Mouse (Mus musculus) kidney, postnatal 0 days (tissue): ENCODE results near the gene Gpr22. TPM values are rescaled to one million over a fixed set of nuclear protein-coding genes. Genes with fewer than 3 reads are reported as not detected.

Experiments
- ATAC-seq: fragments of 200-750 bp; cut with Nextera tagmentation; replicated peaks from 2 replicates; pipeline ENCODE4 v1.8.0; 2017; ENCODE audit warnings: low read depth, moderate number of reproducible peaks, moderate TSS enrichment, moderate library complexity; ENCODE audit not compliant: low FRiP score
- DNase-seq: peaks from one replicate; pipeline ENCODE4 v3.0.0-alpha.2; 2016; ENCODE audit warnings: low spot score
- H3K27ac ChIP-seq: fragments of 300-500 bp; sonication (generic); 2 replicates; pipeline ENCODE4 v1.5.1; 2014; ENCODE audit warnings: mild to moderate bottlenecking
- H3K27me3 ChIP-seq: fragments of 300-500 bp; sonication (generic); 2 replicates; pipeline ENCODE4 v1.6.1; 2014; ENCODE audit warnings: low read length, mixed read lengths; ENCODE audit not compliant: insufficient read depth
- H3K36me3 ChIP-seq: fragments of 300-500 bp; sonication (generic); 2 replicates; pipeline ENCODE4 v1.6.1; 2014; ENCODE audit warnings: low read length, mixed read lengths; ENCODE audit not compliant: insufficient read depth
- H3K4me1 ChIP-seq: fragments of 300-500 bp; sonication (generic); replicated peaks from 2 replicates; pipeline ENCODE4 v1.6.1; 2014; ENCODE audit warnings: antibody characterized with exemption, low read length, mixed read lengths; ENCODE audit not compliant: insufficient read depth
- H3K4me2 ChIP-seq: fragments of 300-500 bp; sonication (generic); 2 replicates; pipeline ENCODE4 v1.6.1; 2014; ENCODE audit warnings: mild to moderate bottlenecking, low read length, moderate library complexity, mixed read lengths
- H3K4me3 ChIP-seq: fragments of 300-500 bp; sonication (generic); replicated peaks from 2 replicates; pipeline ENCODE4 v1.5.1; 2014; ENCODE audit warnings: low read depth, low read length
- H3K9ac ChIP-seq: fragments of 300-500 bp; sonication (generic); 2 replicates; pipeline ENCODE4 v1.6.1; 2014; ENCODE audit warnings: low read depth, low read length
- H3K9me3 ChIP-seq: fragments of 300-500 bp; sonication (generic); replicated peaks from 2 replicates; pipeline ENCODE4 v1.6.1; 2016; ENCODE audit warnings: low read length, inconsistent platforms, mixed read lengths
- CTCF ChIP-seq: IDR thresholded peaks from 2 replicates; pipeline ENCODE4 v1.5.1; 2016; ENCODE audit warnings: antibody characterized with exemption, low read depth, mild to moderate bottlenecking, moderate library complexity
- WGBS: fragments of 180-500 bp; shearing (Covaris S2); extraction: QIAGEN DNeasy Blood & Tissue Kit; methylation state at CpG from one replicate; pipeline ENCODE4 v1.1.7; 2014; 5-methylcytosine and 5-hydroxymethylcytosine counted together
- polyA plus RNA-seq: library from polyadenylated mRNA; unstranded; fragments of >200 nt; fragmentation: Nextera tagmentation; extraction: Ambion mirVana; gene quantifications from 2 replicates; pipeline ENCODE4 v1.2.1, GENCODE M21; 2015

Gpr22 gene
- polyA plus RNA-seq, 1 experiment from 2014 or later: 0.25 TPM

GRCm38 (mm10) chr12:31712233-31712632 lies 1.5 kb downstream of the Gpr22 start:
- Histone ChIP-seq H3K27me3 (no peaks in the 10 kb centered on the region), H3K36me3 (no peaks in the 10 kb centered on the region), H3K27ac (no peak overlapping the region), H3K4me3 (no peak overlapping the region), H3K9ac (no peak overlapping the region), H3K9me3 (no peaks in the 10 kb centered on the region), H3K4me2 (no peak overlapping the region), H3K4me1 (no peaks in the 10 kb centered on the region)
- no peak for ATAC-seq
- WGBS: 47% methylated on average over 5 of the region's 5 CpGs
- peak; percentile 8 for DNase-seq
- TF ChIP-seq CTCF: no peak

DNA sequence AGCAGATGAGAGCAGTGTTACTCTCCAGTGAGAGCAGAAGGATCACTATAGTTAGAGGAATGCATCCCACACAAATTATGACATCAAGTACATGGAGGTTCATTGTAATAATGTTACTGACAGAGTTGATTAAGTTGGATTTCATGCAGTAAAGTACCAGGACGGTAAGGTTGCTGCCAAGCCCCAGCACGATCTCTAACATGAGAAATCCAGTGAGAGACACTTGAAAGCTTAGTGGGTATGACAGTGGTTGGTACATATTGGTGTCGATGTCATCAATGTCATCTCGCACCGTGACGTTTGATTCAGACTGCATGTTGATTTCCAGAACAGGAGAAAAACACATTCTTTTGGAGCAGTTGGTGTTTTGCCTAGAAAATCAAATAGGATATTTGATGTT lies 4.1 kb downstream of the Gpr22 start:
- Histone ChIP-seq H3K27ac (no peak overlapping the region), H3K36me3 (no peaks in the 10 kb centered on the region), H3K27me3 (no peaks in the 10 kb centered on the region), H3K9ac (no peak overlapping the region), H3K9me3 (no peaks in the 10 kb centered on the region), H3K4me1 (no peaks in the 10 kb centered on the region), H3K4me2 (no peak overlapping the region), H3K4me3 (no peak overlapping the region)
- WGBS: 94% methylated on average over 6 of the region's 6 CpGs
- ATAC-seq (no peak), DNase-seq (no peak)
- TF ChIP-seq CTCF: no peak

DNA sequence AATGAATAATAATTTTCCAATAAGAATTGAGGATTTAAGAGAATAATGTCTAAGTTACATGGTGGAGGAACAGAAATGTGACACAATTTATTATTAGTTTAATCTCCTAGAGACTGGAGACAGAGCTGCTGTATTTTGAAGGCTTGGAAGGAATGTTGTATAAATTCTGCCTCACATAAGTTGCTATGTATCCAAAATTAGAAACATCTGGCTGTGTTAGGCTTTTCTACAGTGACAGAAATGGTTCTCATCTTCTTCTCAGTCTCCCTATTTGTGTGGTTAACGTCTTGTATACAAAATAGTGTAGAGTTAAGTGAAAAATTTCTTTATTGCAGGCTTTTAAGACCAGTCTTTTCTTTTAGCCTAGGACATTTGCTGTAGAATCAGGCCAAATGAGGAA lies 6.2 kb downstream of the Gpr22 start:
- H3K36me3 ChIP-seq: no peaks in the 10 kb centered on the region
- H3K27ac ChIP-seq: no peak overlapping the region
- no peaks in the 10 kb centered on the region for H3K4me1 ChIP-seq
- H3K9me3 ChIP-seq: no peaks in the 10 kb centered on the region
- no peak for TF ChIP-seq CTCF
- H3K4me2 ChIP-seq: no peak overlapping the region
- ATAC-seq (no peak), DNase-seq (no peak)
- no peak overlapping the region for H3K9ac ChIP-seq
- 73% methylated on average over 1 of the region's 1 CpGs for whole genome bisulfite sequencing
- no peaks in the 10 kb centered on the region for H3K27me3 ChIP-seq
- H3K4me3 ChIP-seq: no peak overlapping the region

DNA sequence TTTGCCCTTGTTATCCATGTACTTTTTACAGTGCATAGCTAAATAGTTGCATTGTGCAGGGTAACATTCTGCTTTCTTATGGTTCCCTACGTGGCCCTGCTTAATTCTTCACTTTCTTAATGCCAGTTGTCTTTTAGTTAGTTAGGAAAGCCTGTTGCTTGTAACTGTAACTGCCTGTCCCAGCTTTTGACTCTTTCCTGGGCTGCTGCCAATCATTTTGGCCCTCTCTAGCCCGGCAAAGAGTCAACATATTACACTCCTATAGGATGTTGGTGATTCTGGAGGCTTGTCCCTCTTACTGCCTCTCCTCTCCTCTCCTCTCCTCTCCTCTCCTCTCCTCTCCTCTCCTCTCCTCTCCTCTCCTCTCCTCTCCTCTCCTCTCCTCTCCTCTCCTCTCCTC lies 7.6 kb downstream of the Gpr22 start:
- no peak for TF ChIP-seq CTCF
- 60% methylated on average over 2 of the region's 2 CpGs for WGBS
- Histone ChIP-seq H3K27ac (no peak overlapping the region), H3K9ac (no peak overlapping the region), H3K4me2 (no peak overlapping the region), H3K4me1 (no peaks in the 10 kb centered on the region), H3K27me3 (no peaks in the 10 kb centered on the region), H3K9me3 (no peaks in the 10 kb centered on the region), H3K36me3 (no peaks in the 10 kb centered on the region), H3K4me3 (no peak overlapping the region)
- ATAC-seq: no peak
- no peak for DNase-seq

DNA sequence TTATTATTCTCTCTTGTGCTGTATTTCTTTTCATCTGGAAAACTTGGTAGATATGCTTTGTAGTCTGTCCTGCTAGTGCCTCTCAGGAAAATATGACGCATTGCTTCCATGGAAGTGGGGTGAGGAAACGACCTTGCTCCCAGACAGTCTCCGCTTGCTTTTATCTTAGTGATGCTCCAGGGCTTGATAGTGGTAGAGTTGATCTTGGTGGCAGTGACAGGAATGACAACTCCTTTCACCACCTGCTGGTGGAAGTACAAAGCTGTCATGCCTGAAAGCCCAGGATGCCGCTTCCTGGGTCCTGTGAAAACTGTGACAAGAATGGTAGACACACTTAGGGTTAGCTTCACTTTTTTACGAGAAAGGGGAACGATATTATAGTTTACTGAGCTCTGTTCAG lies 9.8 kb downstream of the Gpr22 start:
- no peak overlapping the region for H3K4me3 ChIP-seq
- DNase-seq: no peak
- H3K4me1 ChIP-seq: no peaks in the 10 kb centered on the region
- H3K27ac ChIP-seq: no peak overlapping the region
- H3K9me3 ChIP-seq: no peaks in the 10 kb centered on the region
- no peak for ATAC-seq
- no peak; the same call in 1 of the 2 replicates for TF ChIP-seq CTCF
- H3K4me2 ChIP-seq: no peak overlapping the region
- 80% methylated on average over 6 of the region's 6 CpGs for WGBS
- no peaks in the 10 kb centered on the region for H3K27me3 ChIP-seq
- H3K9ac ChIP-seq: no peak overlapping the region
- no peaks in the 10 kb centered on the region for H3K36me3 ChIP-seq

- 73% methylated on average over 5 of the region's 5 CpGs for WGBS
- Histone ChIP-seq H3K9me3 (no peaks in the 10 kb centered on the region; the same call in 1 of the 2 replicates), H3K27ac (no peak overlapping the region), H3K4me3 (no peak overlapping the region), H3K4me1 (no peaks in the 10 kb centered on the region), H3K36me3 (peaks cover 4% of the 10 kb centered on the region; the same call in 1 of the 2 replicates), H3K4me2 (no peak overlapping the region), H3K9ac (no peak overlapping the region), H3K27me3 (no peaks in the 10 kb centered on the region)
- DNase-seq: no peak
- ATAC-seq: no peak
- no peak for TF ChIP-seq CTCF
These were observed 12.3 kb downstream of the Gpr22 start for GRCm38 (mm10) chr12:31701411-31701810.

- ATAC-seq (no peak), DNase-seq (no peak)
- Histone ChIP-seq H3K4me2 (no peak overlapping the region), H3K4me3 (no peak overlapping the region), H3K9me3 (no peaks in the 10 kb centered on the region; the same call in 1 of the 2 replicates), H3K4me1 (no peaks in the 10 kb centered on the region), H3K9ac (no peak overlapping the region), H3K27ac (no peak overlapping the region), H3K27me3 (no peaks in the 10 kb centered on the region), H3K36me3 (peaks cover 4% of the 10 kb centered on the region; the same call in 1 of the 2 replicates)
- 68% methylated on average over 5 of the region's 5 CpGs for WGBS
- no peak for TF ChIP-seq CTCF
These were observed 13.0 kb downstream of the Gpr22 start for GRCm38 (mm10) chr12:31700623-31701347.
